Mouse (Mus musculus) limb, embryonic 15.5 days (tissue): ENCODE data around the gene Enah. TPM values are rescaled to one million over a fixed set of nuclear protein-coding genes. Genes with fewer than 3 reads are reported as not detected.
A peak's percentile ranks its signal among the peaks of the same experiment; 100 is the strongest.

Experiments
- ATAC-seq: fragments of 200-750 bp; cut with Nextera tagmentation; 2 replicates; pipeline ENCODE4 v1.8.0; 2017; ENCODE audit warnings: low read depth, moderate TSS enrichment; ENCODE audit not compliant: insufficient number of reproducible peaks, low FRiP score, low TSS enrichment
- H3K27ac ChIP-seq: fragments of 300-500 bp; sonication (generic); 2 replicates; pipeline ENCODE4 v1.5.1; 2015; ENCODE audit warnings: moderate library complexity, mild to moderate bottlenecking, inconsistent platforms
- H3K27me3 ChIP-seq: fragments of 300-500 bp; sonication (generic); 2 replicates; pipeline ENCODE4 v1.6.1; 2015; ENCODE audit warnings: inconsistent platforms
- H3K36me3 ChIP-seq: fragments of 300-500 bp; sonication (generic); 2 replicates; pipeline ENCODE4 v1.6.1; 2015; ENCODE audit warnings: inconsistent platforms
- H3K4me1 ChIP-seq: fragments of 300-500 bp; sonication (generic); 2 replicates; pipeline ENCODE4 v1.6.1; 2015; ENCODE audit warnings: inconsistent platforms
- H3K4me2 ChIP-seq: fragments of 300-500 bp; sonication (generic); 2 replicates; pipeline ENCODE4 v1.6.1; 2015; ENCODE audit warnings: mild to moderate bottlenecking, inconsistent platforms
- H3K4me3 ChIP-seq: fragments of 300-500 bp; sonication (generic); 2 replicates; pipeline ENCODE4 v1.5.1; 2015; ENCODE audit warnings: mild to moderate bottlenecking, inconsistent platforms
- H3K9ac ChIP-seq: fragments of 300-500 bp; sonication (generic); 2 replicates; pipeline ENCODE4 v1.6.1; 2015; ENCODE audit warnings: inconsistent platforms
- H3K9me3 ChIP-seq: fragments of 300-500 bp; sonication (generic); 2 replicates; pipeline ENCODE4 v1.6.1; 2016; ENCODE audit warnings: inconsistent platforms
- WGBS: fragments of 180-500 bp; shearing (Covaris S2); methylation state at CpG from one replicate; pipeline ENCODE4 v1.1.7; 2015; 5-methylcytosine and 5-hydroxymethylcytosine counted together
- polyA plus RNA-seq: library from polyadenylated mRNA; unstranded; fragments of >200 nt; fragmentation: Nextera tagmentation; extraction: Ambion mirVana; gene quantifications from 2 replicates; pipeline ENCODE4 v1.2.1, GENCODE M21; 2015

Enah gene
- polyA plus RNA-seq, 1 experiment from 2014 or later, result 20.8 TPM

DNA sequence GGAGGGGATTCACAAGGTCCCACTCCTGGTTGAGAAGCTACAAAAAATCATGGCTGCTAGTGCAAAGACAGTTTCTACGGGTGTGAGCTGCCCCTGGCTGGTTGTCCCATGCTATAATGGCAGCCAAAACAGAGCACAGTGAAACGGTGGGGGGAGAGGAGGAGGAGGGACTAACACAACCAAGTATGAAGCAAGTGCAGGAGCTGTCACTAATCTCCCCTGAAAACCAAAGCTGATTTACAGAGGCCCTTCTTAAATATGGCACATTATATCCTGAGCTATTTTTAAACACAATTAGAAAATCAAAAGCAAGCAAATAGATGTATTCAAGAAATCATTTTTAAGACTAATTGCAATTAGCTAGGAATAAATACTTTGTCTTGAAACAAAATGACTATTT lies 32.6 kb downstream of the Enah start:
- no peak for ATAC-seq
- H3K9ac ChIP-seq, result no peak overlapping the region
- H3K36me3 ChIP-seq, result 0 out of 2 replicates have a peak, but pooled peaks cover 2% of the 10 kb centered on the region
- H3K4me2 ChIP-seq, result no peak overlapping the region
- H3K27me3 ChIP-seq, result no peaks in the 10 kb centered on the region
- no peak overlapping the region for H3K4me3 ChIP-seq
- 46% methylated on average over 2 of the region's 2 CpGs for WGBS
- no peaks in the 10 kb centered on the region for H3K9me3 ChIP-seq
- H3K4me1 ChIP-seq, result no peaks in the 10 kb centered on the region
- no peak overlapping the region for H3K27ac ChIP-seq

DNA sequence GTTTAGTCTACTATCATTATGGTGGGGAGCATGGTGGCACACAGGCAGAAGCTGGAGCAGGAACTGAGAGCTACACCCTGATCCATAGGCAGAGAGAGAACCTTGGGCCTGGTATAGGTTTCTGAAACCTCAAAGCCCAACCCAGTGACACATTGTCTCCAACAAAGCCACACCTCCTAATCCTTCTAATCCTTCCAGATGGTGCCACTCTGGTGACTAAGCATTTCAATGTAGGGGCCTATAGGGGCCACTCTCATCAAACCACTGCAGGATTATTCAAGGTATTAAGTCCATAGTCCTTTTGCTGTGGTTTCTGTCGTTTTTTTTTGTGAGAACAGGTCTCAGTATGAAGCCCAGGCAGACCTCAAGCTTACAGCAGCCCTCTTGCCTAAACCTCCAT lies 33.9 kb downstream of the Enah start:
- Histone ChIP-seq H3K4me1 (no peaks in the 10 kb centered on the region), H3K27ac (no peak overlapping the region), H3K9me3 (no peaks in the 10 kb centered on the region), H3K27me3 (no peaks in the 10 kb centered on the region), H3K9ac (no peak overlapping the region), H3K36me3 (0 out of 2 replicates have a peak, but pooled peaks cover 2% of the 10 kb centered on the region), H3K4me3 (no peak overlapping the region), H3K4me2 (no peak overlapping the region)
- 74% methylated on average over 1 of the region's 1 CpGs for WGBS
- no peak for ATAC-seq

DNA sequence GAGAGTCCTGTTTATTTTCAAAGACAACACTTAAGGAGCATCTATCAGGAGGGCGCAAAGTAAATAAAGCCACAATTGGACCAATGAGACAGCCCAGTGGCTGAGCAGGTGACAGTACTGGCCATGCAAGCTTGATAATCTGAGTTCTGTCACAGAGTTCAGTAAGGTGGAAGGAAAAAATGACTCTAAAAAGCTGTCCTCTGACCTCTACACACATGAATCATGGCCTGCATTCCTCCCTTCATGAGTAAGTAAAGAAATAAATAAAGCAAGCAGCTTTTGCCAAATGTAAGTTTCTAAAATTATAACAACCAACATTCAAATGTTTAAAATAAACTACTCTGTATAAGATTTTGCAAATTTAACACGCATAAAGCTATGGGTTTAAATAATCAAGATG lies 35.0 kb downstream of the Enah start:
- 96% methylated on average over 2 of the region's 2 CpGs for WGBS
- Histone ChIP-seq H3K4me2 (no peak overlapping the region), H3K9me3 (no peaks in the 10 kb centered on the region), H3K27me3 (no peaks in the 10 kb centered on the region), H3K9ac (no peak overlapping the region), H3K4me1 (no peaks in the 10 kb centered on the region), H3K4me3 (no peak overlapping the region), H3K27ac (no peak overlapping the region), H3K36me3 (0 out of 2 replicates have a peak, but pooled peaks cover 2% of the 10 kb centered on the region)
- no peak for ATAC-seq

DNA sequence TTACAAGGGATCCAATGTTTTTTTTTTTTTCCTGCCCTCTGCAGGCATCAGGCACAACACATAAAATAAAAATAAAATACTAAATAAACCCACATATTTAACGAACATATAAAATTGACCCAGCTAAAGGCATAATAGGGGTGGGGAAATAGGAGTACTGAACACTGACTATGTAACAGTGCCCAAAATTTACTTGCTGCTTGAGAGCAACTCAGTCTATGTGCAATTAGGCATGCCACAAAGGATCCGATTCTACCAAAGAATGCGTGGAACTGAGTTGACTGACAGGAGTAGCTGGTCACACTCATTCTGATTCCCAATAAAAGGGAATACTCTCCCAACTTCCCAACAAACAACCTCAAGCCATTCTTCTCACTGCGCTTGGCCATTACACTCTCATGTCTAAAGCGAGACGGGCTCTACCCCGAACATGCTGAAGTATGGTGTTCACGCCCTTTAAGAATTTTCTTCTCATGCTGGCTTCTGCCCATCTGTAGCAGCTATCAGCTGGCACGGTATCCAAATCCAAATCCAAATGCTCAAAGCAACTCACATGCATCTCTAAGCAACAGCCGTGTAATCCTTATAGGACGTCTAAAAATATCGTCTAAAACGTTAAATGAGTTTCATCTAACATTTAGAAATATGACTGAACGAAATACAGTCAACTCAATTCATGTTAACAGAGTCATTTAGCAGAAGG lies 39.6 kb downstream of the Enah start:
- H3K4me1 ChIP-seq, result peaks cover 9% of the 10 kb centered on the region
- H3K9ac ChIP-seq, result no peak overlapping the region
- no peak overlapping the region for H3K4me2 ChIP-seq
- H3K36me3 ChIP-seq, result no peaks in the 10 kb centered on the region
- no peaks in the 10 kb centered on the region for H3K9me3 ChIP-seq
- 74% methylated on average over 14 of the region's 14 CpGs for WGBS
- no peak overlapping the region for H3K27ac ChIP-seq
- ATAC-seq, result no peak
- H3K27me3 ChIP-seq, result no peaks in the 10 kb centered on the region
- no peak overlapping the region for H3K4me3 ChIP-seq

DNA sequence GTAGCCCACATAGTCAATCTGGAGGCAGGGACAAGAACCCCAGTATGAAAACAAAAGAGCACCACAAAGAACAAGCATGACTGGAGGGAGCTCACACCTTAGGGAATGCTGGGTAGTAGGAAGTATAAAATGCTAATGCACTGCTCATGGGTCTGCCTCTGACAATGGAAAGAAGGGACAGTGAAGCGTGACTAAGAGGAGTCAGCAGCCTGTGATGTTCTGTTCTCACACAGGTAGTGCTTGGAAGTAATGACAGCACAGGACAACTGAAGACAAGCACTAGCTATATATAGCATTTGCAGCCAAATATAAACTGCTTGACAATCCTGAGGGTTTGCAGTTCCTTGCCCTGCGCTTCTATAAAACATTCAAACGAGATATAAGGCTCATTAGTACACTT lies 44.3 kb downstream of the Enah start:
- Histone ChIP-seq H3K9ac (no peak overlapping the region), H3K4me3 (no peak overlapping the region), H3K27ac (0 out of 2 replicates have a peak overlapping the region, but pooled peaks have one; percentile 18), H3K4me1 (peaks cover 15% of the 10 kb centered on the region), H3K9me3 (no peaks in the 10 kb centered on the region), H3K27me3 (no peaks in the 10 kb centered on the region), H3K4me2 (no peak overlapping the region), H3K36me3 (no peaks in the 10 kb centered on the region)
- ATAC-seq, result no peak
- WGBS, result 60% methylated on average over 3 of the region's 3 CpGs

DNA sequence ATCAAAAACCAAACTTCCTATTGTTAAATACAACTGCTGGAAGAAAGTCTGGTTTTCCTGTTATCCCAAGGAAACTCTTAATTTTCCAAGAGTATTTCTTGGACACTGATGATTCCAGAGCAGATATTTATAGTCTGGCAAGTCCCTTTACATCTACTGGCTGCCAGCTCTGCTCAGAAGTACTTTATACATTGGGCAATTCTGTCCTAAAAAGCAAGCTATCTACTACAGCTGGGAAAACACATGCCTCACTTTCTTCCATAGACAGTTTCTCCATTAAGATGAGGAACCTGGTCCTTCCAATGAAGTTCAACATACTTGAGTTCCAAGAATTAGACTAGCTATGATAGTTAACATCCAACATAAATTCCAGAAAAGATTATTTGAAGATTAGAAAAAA lies 44.9 kb downstream of the Enah start:
- H3K4me1 ChIP-seq, result peaks cover 15% of the 10 kb centered on the region
- no peak overlapping the region for H3K9ac ChIP-seq
- H3K27me3 ChIP-seq, result no peaks in the 10 kb centered on the region
- H3K27ac ChIP-seq, result 0 out of 2 replicates have a peak overlapping the region, but pooled peaks have one; percentile 18
- no peak overlapping the region for H3K4me3 ChIP-seq
- no peak for ATAC-seq
- no peaks in the 10 kb centered on the region for H3K36me3 ChIP-seq
- no peaks in the 10 kb centered on the region for H3K9me3 ChIP-seq
- no peak overlapping the region for H3K4me2 ChIP-seq

DNA sequence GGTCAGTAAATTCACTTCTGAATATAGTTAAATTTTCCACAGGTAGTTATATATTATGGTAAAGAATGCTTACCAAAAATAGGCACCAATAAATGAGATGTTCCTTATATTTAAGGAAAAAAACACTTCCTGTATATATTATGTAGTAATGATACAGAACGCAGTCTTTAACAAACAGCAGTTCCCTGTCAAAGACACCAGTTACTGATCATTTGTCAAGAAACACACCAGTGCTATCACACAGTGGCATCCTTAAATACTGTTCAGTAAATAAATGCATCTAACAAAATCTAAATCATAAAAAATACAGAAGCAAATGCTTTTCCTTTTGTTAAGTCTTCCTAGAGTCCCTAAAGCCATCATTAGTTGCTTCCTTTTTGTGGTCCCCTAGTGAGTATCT lies 54.5 kb downstream of the Enah start:
- Histone ChIP-seq H3K9me3 (no peaks in the 10 kb centered on the region), H3K36me3 (peaks cover 6% of the 10 kb centered on the region; the same call in 1 of the 2 replicates), H3K4me1 (no peaks in the 10 kb centered on the region), H3K9ac (no peak overlapping the region), H3K4me3 (no peak overlapping the region), H3K27me3 (no peaks in the 10 kb centered on the region), H3K27ac (no peak overlapping the region), H3K4me2 (no peak overlapping the region)
- no peak for ATAC-seq
- 65% methylated on average over 1 of the region's 1 CpGs for WGBS

DNA sequence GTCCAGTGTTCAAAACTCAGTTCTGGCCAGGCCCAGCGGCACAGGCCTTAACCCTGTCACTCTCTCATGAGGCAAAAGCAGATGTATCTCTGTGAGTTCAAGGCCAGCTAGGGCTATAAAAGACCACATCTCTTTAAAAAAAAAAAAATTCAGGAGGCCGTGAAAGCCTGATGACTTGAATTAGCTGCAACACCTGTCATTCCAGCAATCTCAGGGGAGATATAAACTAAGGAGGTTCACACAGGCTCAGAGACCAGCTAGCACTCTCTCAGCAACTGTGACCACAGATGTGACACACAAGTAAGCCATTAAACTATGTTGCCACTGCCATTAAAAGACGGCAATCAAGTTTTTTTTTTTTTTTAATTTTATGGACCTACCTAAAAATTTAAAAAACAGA lies 56.0 kb downstream of the Enah start:
- WGBS, result 44% methylated on average over 3 of the region's 3 CpGs
- Histone ChIP-seq H3K4me3 (no peak overlapping the region), H3K4me1 (no peaks in the 10 kb centered on the region), H3K9me3 (no peaks in the 10 kb centered on the region), H3K27ac (no peak overlapping the region), H3K9ac (no peak overlapping the region), H3K36me3 (peaks cover 6% of the 10 kb centered on the region; the same call in 1 of the 2 replicates), H3K27me3 (no peaks in the 10 kb centered on the region), H3K4me2 (no peak overlapping the region)
- no peak for ATAC-seq

DNA sequence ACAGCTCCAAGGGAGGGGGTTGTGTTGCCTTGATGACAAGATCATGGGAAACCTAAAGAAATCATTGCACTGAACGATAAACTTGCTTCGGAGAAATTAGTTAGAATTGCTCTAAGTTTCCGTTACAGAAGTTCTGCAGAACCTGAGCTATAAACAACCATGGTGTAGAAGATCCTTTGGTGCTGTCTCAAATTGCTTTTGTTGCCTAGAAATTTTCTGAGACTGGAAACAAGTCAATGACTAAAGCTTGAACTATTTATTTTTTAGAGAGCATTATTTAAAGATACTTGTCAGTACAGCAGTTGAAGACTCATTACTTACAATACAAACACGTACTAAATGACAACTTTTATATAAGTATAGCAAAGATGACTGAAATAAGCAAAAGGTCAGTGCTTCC lies 56.4 kb downstream of the Enah start:
- peaks cover 6% of the 10 kb centered on the region; the same call in 1 of the 2 replicates for H3K36me3 ChIP-seq
- H3K4me3 ChIP-seq, result no peak overlapping the region
- no peaks in the 10 kb centered on the region for H3K9me3 ChIP-seq
- ATAC-seq, result no peak
- 82% methylated on average over 4 of the region's 4 CpGs for WGBS
- H3K4me1 ChIP-seq, result no peaks in the 10 kb centered on the region
- H3K27ac ChIP-seq, result no peak overlapping the region
- H3K27me3 ChIP-seq, result no peaks in the 10 kb centered on the region
- no peak overlapping the region for H3K9ac ChIP-seq
- H3K4me2 ChIP-seq, result no peak overlapping the region

DNA sequence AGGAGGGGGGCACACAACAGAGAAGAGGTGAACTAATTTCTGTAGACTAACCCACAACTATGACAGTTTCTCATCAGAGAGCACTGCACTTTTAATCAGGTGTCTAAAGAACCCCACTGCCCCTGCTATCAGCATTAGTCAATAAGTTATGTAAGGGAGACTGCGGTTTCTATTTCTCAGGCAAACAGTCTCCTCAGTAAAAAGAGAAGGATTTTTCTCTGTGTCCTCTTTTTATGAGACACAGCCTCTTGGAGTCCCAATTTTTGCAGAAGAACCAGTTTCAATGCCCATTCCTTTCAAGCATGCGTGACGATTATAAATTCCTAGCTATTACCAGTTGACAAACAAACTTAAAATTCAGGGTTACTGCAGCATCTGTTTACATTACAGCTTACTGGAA lies 59.4 kb downstream of the Enah start:
- ATAC-seq, result no peak
- Histone ChIP-seq H3K9me3 (no peaks in the 10 kb centered on the region), H3K27me3 (no peaks in the 10 kb centered on the region), H3K4me1 (no peaks in the 10 kb centered on the region), H3K9ac (no peak overlapping the region), H3K4me2 (no peak overlapping the region), H3K27ac (no peak overlapping the region), H3K36me3 (peaks cover 6% of the 10 kb centered on the region; the same call in 1 of the 2 replicates), H3K4me3 (no peak overlapping the region)
- 80% methylated on average over 3 of the region's 3 CpGs for WGBS

DNA sequence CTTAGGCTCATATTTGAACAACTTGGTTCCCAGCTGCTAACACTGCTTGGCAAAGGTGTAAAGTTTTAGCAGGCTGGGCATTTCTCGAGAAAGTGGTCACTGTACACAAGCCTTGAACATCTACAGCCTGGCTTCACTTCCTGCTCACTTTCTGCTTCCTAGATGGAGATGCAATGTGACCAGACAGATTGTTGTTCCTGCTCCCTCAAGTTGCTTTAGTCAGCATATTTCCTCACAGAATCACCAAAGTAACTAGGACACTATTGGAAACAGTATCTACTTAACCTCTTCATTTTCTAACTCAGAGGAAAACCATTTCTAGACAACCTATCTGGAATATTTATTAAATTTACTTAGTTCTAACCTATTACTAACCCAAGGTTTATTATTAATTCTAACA lies 61.4 kb downstream of the Enah start:
- WGBS, result 87% methylated on average over 1 of the region's 1 CpGs
- no peak overlapping the region for H3K4me2 ChIP-seq
- H3K9ac ChIP-seq, result no peak overlapping the region
- no peaks in the 10 kb centered on the region for H3K4me1 ChIP-seq
- peaks cover 6% of the 10 kb centered on the region; the same call in 1 of the 2 replicates for H3K36me3 ChIP-seq
- no peaks in the 10 kb centered on the region for H3K27me3 ChIP-seq
- no peak for ATAC-seq
- no peak overlapping the region for H3K4me3 ChIP-seq
- no peaks in the 10 kb centered on the region for H3K9me3 ChIP-seq
- H3K27ac ChIP-seq, result no peak overlapping the region

DNA sequence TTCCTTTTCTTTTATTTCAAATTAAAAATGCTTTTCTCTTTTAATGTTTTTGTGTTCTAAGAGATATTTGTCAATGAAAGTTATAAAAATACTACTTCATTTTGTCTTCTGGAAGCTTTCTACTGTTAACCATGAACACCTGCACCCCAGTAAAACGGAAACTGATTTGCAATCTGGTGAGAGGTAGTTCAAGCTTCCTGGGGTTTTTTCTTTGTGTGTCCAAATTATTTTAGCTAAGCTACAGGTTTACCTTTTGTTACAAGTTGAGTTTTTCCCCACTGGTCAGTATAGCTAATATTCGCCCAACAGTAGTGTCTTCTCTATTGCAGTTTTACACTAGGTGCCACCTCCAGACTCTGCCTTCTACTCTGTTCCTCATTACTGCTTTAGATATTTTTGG lies 62.1 kb downstream of the Enah start:
- Histone ChIP-seq H3K4me3 (no peak overlapping the region), H3K9me3 (no peaks in the 10 kb centered on the region), H3K27ac (no peak overlapping the region), H3K9ac (no peak overlapping the region), H3K27me3 (no peaks in the 10 kb centered on the region), H3K36me3 (peaks cover 6% of the 10 kb centered on the region; the same call in 1 of the 2 replicates), H3K4me2 (no peak overlapping the region), H3K4me1 (no peaks in the 10 kb centered on the region)
- WGBS, result 95% methylated on average over 2 of the region's 2 CpGs
- ATAC-seq, result no peak

DNA sequence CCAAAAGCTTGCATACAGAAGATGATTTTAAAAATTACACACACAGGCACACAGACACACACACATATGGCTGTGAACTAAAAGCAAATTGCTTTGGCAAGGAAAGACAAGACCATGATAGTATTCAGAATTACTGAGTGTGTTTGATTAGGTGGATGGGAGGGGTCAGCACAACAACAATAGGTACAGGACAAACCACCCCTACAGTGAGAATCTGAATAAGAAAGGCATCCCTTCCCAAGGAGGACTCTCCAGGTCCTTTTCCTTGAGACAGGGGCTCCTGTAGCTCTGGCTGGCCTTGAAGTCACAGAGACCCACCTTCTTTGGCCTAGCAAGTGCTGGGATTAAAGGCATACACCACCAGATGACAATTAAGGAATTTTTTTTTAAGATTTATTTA lies 66.2 kb downstream of the Enah start:
- Histone ChIP-seq H3K27ac (no peak overlapping the region), H3K27me3 (no peaks in the 10 kb centered on the region), H3K9me3 (no peaks in the 10 kb centered on the region), H3K4me1 (no peaks in the 10 kb centered on the region), H3K9ac (no peak overlapping the region), H3K4me2 (no peak overlapping the region), H3K4me3 (no peak overlapping the region), H3K36me3 (peaks cover 5% of the 10 kb centered on the region; the same call in 1 of the 2 replicates)
- no peak for ATAC-seq
